Mouse (Mus musculus) natural killer cell, adult 2 months (primary cell): Measurements from ENCODE around the gene Actr6.
"Not testable (repeated sequence)": the region's sequence is repeated elsewhere in the genome, so short reads cannot be mapped to it uniquely, and the experiment has no call there.

ENCODE experiments used
- DNase-seq, 2 experiments: peaks; one replicate each; pipeline ENCODE4 v3.0.0; 2022; ENCODE audit warnings: low spot score in 2 of 2

Gene Actr6

GRCm38 (mm10) chr10:89738395-89738794, 6.3 kb upstream of the Actr6 start:
- no peak for DNase-seq

GRCm38 (mm10) chr10:89737887-89738286, 5.8 kb upstream of the Actr6 start:
- DNase-seq, result no peak

DNA sequence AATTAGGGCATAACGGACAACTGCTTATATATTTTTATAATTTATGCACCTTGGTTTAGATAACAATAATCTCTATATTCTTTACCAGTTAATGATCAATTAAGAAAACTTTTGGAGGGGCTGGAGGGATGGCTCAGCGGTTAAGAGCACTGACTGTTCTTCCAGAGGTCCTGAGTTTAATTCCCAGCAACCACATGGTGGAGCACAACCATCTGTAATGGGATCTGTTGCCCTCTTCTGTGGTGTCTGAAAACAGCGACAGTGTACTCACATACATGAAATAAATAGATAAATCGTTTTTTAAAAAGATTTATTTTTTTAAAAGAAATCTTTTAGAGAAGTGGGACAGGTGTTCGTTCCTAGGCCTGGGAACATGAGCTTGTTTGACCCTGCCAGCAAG, 5.0 kb upstream of the Actr6 start:
- DNase-seq, result no peak

DNA sequence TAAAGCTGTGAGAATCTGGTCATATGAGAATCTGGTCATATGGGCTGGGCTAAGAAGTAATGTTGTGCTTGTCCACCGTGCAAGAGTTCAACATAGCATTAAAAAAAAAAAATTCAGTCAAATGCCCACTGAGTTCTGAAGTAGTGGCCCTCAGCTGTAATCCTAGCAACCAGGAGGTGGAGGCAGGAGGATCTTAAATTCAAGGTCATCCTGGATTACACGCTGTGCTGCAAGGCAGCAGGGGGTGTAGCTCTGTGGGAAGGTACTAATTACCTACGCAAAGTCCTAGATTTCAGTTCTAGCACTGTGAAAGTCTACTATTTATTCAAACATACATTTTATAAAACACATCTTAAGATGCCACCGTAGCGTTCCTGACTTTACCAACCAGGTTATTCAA, 754 bp downstream of the Actr6 start:
- DNase-seq, result no peak

DNA sequence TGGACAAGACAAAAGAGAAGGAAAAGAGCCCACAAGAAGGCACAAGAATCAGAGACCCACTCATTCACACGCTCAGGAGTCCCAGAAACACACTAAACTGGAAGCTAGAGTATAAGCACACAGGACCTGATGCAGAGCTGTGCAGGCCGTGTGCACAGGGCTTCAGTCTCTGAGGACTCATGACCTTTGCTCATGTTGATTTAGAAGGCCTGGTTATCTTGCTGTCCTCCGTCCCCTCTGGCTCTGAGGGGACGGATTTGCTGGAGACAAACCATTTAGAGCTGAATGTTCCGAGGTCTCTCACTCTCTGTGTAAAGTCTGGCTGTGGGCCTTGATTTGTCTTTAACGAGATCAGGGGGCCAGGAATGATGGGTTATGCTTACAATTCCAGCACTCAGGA, 1.7 kb downstream of the Actr6 start:
- DNase-seq, result no peak

DNA sequence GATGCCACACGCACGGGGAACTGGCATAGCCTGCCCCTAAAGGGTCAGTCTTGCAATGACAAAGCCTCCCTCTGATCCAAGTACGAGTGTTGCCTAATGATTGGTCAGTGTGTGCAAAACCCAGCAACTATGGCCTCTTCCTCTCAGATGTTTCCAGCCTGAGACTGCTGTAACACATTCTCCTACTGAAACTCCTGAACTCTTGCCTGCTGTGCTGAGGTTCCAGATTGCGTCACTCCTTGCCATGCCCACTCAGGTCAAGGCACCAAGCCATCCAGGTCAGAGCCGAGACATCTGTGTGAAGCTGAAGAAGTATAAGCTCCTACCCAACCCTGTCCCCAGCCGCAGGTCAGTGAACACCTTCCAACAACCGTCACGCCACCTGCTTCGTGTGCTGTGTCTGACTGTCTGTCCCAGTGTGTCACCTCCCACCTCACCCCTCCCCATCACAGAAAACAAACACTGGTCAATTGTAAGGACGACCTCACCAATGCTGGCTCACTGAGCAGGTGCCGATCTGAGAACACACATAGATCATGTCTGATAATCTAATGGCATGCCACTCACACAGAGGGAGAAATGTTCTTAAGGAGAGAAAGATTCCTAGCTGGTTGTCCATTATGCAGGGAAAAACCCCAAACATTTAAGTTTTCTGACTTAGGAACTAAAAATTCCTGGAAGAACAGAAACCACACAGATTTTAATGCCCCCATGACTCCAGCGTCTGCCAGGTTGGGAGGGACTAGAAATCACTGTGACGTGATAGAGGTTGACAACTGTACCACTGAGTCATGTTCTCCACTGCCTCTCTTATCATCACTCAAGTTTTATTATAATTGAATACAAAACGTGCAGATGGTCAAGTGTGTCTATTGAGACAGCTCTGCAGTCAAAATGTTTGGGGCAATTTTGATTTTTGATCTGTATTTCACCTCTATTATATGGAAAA, 9.6 kb downstream of the Actr6 start:
- no peak for DNase-seq

GRCm38 (mm10) chr10:89720796-89721195, 11.3 kb downstream of the Actr6 start:
- DNase-seq, result no peak

DNA sequence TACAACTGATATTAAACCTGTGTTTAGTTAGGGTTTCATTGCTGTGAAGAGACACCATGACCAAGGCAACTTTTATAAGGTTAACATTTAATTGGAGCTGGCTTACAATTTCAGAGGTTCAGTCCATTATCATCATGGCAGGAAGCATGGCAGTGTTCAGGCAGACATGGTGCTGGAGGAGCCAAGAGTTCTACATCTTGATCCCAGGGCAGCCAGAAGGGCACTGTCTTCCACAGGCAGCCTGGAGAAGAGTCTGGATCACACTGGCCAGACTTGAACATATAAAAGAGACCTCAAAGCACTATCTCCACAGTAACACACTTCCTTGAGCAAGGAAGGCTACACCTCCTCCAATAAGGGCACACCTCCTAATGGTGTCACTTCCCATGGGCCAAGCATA, 11.8 kb downstream of the Actr6 start:
- no peak for DNase-seq

DNA sequence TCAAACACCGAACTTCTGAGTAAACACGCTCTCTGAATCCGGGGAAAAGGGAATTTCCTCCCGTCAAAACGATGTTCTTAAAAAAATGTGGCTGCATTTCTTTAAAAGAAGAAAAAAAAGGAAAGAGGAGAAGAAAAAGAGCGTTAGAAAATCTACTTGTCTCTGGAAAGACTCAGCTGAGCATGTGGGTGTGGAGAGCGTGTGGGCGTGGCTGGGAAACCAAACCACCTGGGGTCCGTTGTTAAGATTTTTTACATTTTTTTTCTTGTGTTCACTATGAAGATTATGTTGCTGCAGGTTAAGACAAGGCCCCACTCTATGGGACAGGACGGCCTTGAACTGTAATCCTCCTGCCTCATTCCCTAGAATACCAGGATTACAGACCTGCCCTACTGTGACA, 17.2 kb downstream of the Actr6 start:
- DNase-seq, result no peak

GRCm38 (mm10) chr10:89708720-89709119, 23.4 kb downstream of the Actr6 start:
- no peak for DNase-seq

GRCm38 (mm10) chr10:89707397-89707796, 24.7 kb downstream of the Actr6 start:
- no peak for DNase-seq

DNA sequence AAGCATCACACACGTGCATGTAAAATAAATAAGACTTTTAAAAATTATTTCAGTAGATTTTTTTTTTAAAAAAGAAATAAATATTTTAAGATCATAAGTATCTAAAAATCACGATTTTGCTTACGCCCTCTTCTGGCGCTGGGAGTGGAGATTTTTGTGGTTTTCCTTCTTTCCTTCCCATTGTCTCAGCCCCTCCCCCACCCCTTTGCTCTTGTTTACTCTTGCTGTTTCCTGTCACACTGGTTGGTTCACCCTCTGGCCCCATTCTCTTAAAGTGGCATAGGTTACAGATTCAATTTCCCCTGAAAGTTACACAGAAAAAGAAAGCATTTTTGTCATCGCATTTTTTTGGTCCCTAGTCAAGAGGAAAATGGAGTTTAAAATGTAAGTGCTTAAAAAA, 29.1 kb downstream of the Actr6 start:
- DNase-seq, result no peak

GRCm38 (mm10) chr10:89697956-89698355, 34.1 kb downstream of the Actr6 start:
- DNase-seq, result no peak

GRCm38 (mm10) chr10:89696270-89696669, 35.8 kb downstream of the Actr6 start:
- not testable (repeated sequence) for DNase-seq

GRCm38 (mm10) chr10:89695194-89695911, 36.7 kb downstream of the Actr6 start:
- no peak for DNase-seq

DNA sequence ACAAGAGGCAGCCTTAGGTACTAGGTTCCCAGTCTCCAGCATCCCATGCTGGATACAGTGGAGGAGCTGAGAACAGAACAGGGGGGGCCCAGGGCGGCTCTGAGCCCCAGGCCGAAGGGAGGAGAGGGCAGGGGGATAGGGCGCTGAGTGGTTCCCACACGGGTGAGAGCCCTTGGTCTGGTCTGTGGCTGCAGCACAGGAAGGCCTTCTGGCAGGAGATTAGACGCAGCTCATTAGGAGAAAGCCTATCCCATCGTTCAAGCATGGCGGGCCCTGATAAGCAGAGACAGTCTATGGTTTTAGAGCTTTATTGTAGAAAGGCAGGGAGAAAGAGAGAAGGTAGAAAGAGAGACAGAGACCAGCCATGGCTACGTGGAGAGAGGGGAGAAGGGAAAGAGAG, 42.1 kb downstream of the Actr6 start:
- no peak for DNase-seq

GRCm38 (mm10) chr10:89687455-89687854, 44.6 kb downstream of the Actr6 start:
- DNase-seq, result no peak

- DNase-seq, result peak; percentile 91 to 94
Observed at GRCm38 (mm10) chr10:89686139-89686808, 45.8 kb downstream of the Actr6 start, which contains the start of gene Scyl2. Gene Scyl2 (minus strand): TSS chr10:89686285.

DNA sequence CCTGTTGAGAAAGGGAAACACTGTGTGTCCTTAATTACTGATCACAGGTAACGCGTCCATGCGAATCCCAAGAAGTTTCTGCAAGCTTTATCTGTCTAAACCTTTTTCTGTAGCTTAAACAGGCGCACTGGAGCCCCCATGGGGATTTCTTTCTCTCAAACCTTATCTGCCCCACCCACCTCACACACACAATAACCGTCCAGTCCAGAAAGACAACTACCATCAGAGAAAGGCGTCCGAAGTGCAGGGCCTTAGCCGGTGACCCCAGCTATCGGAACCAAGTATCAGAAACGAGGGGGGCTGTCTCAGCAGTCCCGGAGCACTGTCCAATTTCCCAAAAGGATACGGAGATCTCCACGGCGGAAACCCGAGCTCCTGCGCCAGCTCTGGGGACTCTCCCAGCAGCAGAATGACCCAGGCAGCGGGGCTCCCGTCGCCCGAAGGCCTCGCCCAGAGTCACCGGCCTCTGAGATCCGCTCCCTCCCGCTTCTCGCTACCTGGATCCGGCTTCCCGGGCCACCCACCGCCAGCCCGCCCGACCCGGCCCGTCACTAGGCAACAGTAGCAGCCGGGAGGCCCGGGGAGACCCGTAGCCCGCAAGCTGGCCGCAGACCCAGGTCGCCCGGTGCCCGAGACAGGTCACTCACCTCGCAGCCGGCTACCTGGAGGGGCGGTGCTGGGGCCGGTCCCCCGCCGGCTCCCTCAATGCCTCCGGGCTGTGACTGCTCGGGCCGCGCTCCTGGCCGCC, 46.5 kb downstream of the Actr6 start:
- no peak for DNase-seq

DNA sequence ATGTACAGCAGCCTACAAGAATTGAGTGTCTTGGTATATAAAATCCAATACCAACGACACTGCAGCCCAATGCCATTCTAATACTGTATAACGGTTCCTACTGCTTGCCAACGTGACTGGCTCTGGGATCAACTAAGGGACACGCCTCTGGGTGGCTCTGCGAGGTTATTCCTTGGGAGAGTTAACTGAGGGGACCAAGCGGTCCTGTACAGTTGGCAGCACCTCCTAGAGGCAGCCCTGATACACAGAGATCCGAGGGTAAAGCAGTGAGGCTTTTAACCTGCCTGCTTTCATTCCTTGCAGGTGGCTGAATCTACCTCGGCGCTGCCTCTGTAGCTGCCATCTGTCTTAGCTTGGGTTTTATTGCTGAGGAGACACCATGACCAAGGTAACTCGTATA, 49.1 kb downstream of the Actr6 start:
- DNase-seq, result no peak

DNA sequence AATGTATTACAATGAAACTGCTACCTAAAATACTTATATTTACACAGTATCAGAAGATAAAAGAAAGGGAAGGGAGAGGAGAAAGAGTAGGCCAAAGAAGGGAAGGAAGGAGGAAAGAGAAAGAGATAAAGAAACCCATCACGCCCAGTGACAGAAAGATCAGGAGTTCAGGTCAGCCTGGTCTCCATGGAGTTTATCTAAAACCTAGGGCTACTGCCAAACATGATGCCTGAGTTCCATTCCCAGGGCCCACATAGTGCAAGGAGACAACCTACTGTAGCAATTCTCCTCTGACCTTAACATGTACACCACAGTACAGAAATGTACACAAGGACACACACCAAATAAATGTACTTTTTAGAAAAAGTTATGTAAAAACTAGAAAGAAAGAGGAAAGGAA, 49.9 kb downstream of the Actr6 start:
- no peak for DNase-seq

- no peak for DNase-seq
Observed at GRCm38 (mm10) chr10:89681706-89682105, 50.4 kb downstream of the Actr6 start.
